Mouse (Mus musculus): ENCODE data around the gene Gadl1. TPM values are rescaled to one million over a fixed set of nuclear protein-coding genes. Genes with fewer than 3 reads are reported as not detected.
"Not testable (repeated sequence)": the region's sequence is repeated elsewhere in the genome, so short reads cannot be mapped to it uniquely, and the experiment has no call there.

Gadl1 gene
- polyA plus RNA-seq, 1 experiment from 2014 or later, result 0.31 TPM

- Histone ChIP-seq H3K9me3 (ENCODE audit: control insufficient read depth, low read length) (no peaks in the 10 kb centered on the region), H3K4me2 (replicated peaks; ENCODE audit: low read depth, low read length) (no peak overlapping the region), H3K4me3 (ENCODE audit: low read depth, low read length) (no peak overlapping the region), H3K9ac (ENCODE audit: low read depth, low read length) (no peak overlapping the region), H3K27me3 (ENCODE audit: control insufficient read depth, insufficient read depth, low read length) (no peaks in the 10 kb centered on the region), H3K36me3 (ENCODE audit: control insufficient read depth, insufficient read depth, low read length) (no peaks in the 10 kb centered on the region), H3K4me1 (replicated peaks; ENCODE audit: control insufficient read depth, insufficient read depth, low read length) (no peaks in the 10 kb centered on the region), H3K27ac (ENCODE audit: low read depth, low read length) (no peak overlapping the region)
- ATAC-seq (ENCODE audit: low FRiP score) (no peak), DNase-seq (ENCODE audit: low spot score) (no peak)
- 84% methylated on average over 1 of the region's 1 CpGs for WGBS
Measured at GRCm38 (mm10) chr9:116049985-116050384, 140.7 kb downstream of the Gadl1 start.

- Histone ChIP-seq H3K27me3 (ENCODE audit: control insufficient read depth, insufficient read depth, low read length) (no peaks in the 10 kb centered on the region), H3K4me2 (replicated peaks; ENCODE audit: low read depth, low read length) (no peak overlapping the region), H3K9ac (ENCODE audit: low read depth, low read length) (no peak overlapping the region), H3K9me3 (ENCODE audit: control insufficient read depth, low read length) (no peaks in the 10 kb centered on the region), H3K36me3 (ENCODE audit: control insufficient read depth, insufficient read depth, low read length) (no peaks in the 10 kb centered on the region), H3K4me1 (replicated peaks; ENCODE audit: control insufficient read depth, insufficient read depth, low read length) (no peaks in the 10 kb centered on the region), H3K27ac (ENCODE audit: low read depth, low read length) (no peak overlapping the region), H3K4me3 (ENCODE audit: low read depth, low read length) (no peak overlapping the region)
- ATAC-seq (ENCODE audit: low FRiP score) (no peak), DNase-seq (ENCODE audit: low spot score) (no peak)
- WGBS, result 85% methylated on average over 8 of the region's 8 CpGs
Measured at GRCm38 (mm10) chr9:116053976-116054375, 144.7 kb downstream of the Gadl1 start.

GRCm38 (mm10) chr9:116058475-116058874, 149.2 kb downstream of the Gadl1 start:
- no peak overlapping the region for H3K4me3 ChIP-seq (ENCODE audit: low read depth, low read length)
- H3K27ac ChIP-seq (ENCODE audit: low read depth, low read length), result no peak overlapping the region
- no peaks in the 10 kb centered on the region for H3K4me1 ChIP-seq (replicated peaks; ENCODE audit: control insufficient read depth, insufficient read depth, low read length)
- no peak overlapping the region for H3K9ac ChIP-seq (ENCODE audit: low read depth, low read length)
- no peaks in the 10 kb centered on the region for H3K9me3 ChIP-seq (ENCODE audit: control insufficient read depth, low read length)
- no peak for ATAC-seq (ENCODE audit: low FRiP score)
- DNase-seq (ENCODE audit: low spot score), result no peak
- 91% methylated on average over 4 of the region's 4 CpGs for WGBS
- H3K27me3 ChIP-seq (ENCODE audit: control insufficient read depth, insufficient read depth, low read length), result no peaks in the 10 kb centered on the region
- no peak overlapping the region for H3K4me2 ChIP-seq (replicated peaks; ENCODE audit: low read depth, low read length)
- H3K36me3 ChIP-seq (ENCODE audit: control insufficient read depth, insufficient read depth, low read length), result no peaks in the 10 kb centered on the region

DNA sequence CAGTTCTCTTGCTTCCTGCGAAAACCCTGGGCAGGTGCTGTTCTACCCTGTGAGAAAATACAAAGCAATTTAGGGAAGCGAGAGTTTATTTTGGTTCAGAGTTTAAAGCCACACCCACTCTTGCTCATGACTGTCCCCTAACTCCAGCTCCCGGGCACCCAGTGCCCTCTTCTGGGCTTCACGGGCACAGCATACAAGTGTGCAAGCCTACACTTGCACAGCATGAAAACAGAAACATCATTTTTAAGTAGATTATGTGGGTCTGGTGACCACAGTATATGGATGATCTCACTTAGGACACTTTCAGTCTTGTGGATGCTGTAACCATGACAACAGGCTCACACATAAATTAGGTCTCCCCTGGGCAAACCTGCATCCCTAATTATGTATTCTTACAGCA, 149.9 kb downstream of the Gadl1 start:
- H3K27me3 ChIP-seq (ENCODE audit: control insufficient read depth, insufficient read depth, low read length), result no peaks in the 10 kb centered on the region
- peak; percentile 45; the same call in 1 of the 2 replicates for ATAC-seq (ENCODE audit: low FRiP score)
- H3K9ac ChIP-seq (ENCODE audit: low read depth, low read length), result no peak overlapping the region
- DNase-seq (ENCODE audit: low spot score), result peak; percentile 30
- H3K4me1 ChIP-seq (replicated peaks; ENCODE audit: control insufficient read depth, insufficient read depth, low read length), result no peaks in the 10 kb centered on the region
- H3K9me3 ChIP-seq (ENCODE audit: control insufficient read depth, low read length), result no peaks in the 10 kb centered on the region
- no peak overlapping the region for H3K27ac ChIP-seq (ENCODE audit: low read depth, low read length)
- no peak overlapping the region for H3K4me2 ChIP-seq (replicated peaks; ENCODE audit: low read depth, low read length)
- WGBS, result 69% methylated on average over 4 of the region's 4 CpGs
- no peak overlapping the region for H3K4me3 ChIP-seq (ENCODE audit: low read depth, low read length)
- H3K36me3 ChIP-seq (ENCODE audit: control insufficient read depth, insufficient read depth, low read length), result no peaks in the 10 kb centered on the region

GRCm38 (mm10) chr9:116060691-116061090, 151.4 kb downstream of the Gadl1 start:
- ATAC-seq (ENCODE audit: low FRiP score) (no peak), DNase-seq (ENCODE audit: low spot score) (peak; percentile 42)
- Histone ChIP-seq H3K9ac (ENCODE audit: low read depth, low read length) (no peak overlapping the region), H3K27me3 (ENCODE audit: control insufficient read depth, insufficient read depth, low read length) (no peaks in the 10 kb centered on the region), H3K9me3 (ENCODE audit: control insufficient read depth, low read length) (no peaks in the 10 kb centered on the region), H3K4me3 (ENCODE audit: low read depth, low read length) (no peak overlapping the region), H3K36me3 (ENCODE audit: control insufficient read depth, insufficient read depth, low read length) (no peaks in the 10 kb centered on the region), H3K4me1 (replicated peaks; ENCODE audit: control insufficient read depth, insufficient read depth, low read length) (no peaks in the 10 kb centered on the region), H3K4me2 (replicated peaks; ENCODE audit: low read depth, low read length) (no peak overlapping the region), H3K27ac (ENCODE audit: low read depth, low read length) (no peak overlapping the region)
- WGBS, result 13% methylated on average over 4 of the region's 4 CpGs

GRCm38 (mm10) chr9:116064774-116065173, 155.5 kb downstream of the Gadl1 start:
- Histone ChIP-seq H3K9ac (ENCODE audit: low read depth, low read length) (no peak overlapping the region), H3K27me3 (ENCODE audit: control insufficient read depth, insufficient read depth, low read length) (no peaks in the 10 kb centered on the region), H3K4me1 (replicated peaks; ENCODE audit: control insufficient read depth, insufficient read depth, low read length) (no peaks in the 10 kb centered on the region), H3K27ac (ENCODE audit: low read depth, low read length) (no peak overlapping the region), H3K4me2 (replicated peaks; ENCODE audit: low read depth, low read length) (no peak overlapping the region), H3K4me3 (ENCODE audit: low read depth, low read length) (no peak overlapping the region), H3K36me3 (ENCODE audit: control insufficient read depth, insufficient read depth, low read length) (no peaks in the 10 kb centered on the region), H3K9me3 (ENCODE audit: control insufficient read depth, low read length) (no peaks in the 10 kb centered on the region)
- WGBS, result 92% methylated on average over 17 of the region's 17 CpGs
- DNase-seq (ENCODE audit: low spot score) (no peak), ATAC-seq (ENCODE audit: low FRiP score) (no peak)

DNA sequence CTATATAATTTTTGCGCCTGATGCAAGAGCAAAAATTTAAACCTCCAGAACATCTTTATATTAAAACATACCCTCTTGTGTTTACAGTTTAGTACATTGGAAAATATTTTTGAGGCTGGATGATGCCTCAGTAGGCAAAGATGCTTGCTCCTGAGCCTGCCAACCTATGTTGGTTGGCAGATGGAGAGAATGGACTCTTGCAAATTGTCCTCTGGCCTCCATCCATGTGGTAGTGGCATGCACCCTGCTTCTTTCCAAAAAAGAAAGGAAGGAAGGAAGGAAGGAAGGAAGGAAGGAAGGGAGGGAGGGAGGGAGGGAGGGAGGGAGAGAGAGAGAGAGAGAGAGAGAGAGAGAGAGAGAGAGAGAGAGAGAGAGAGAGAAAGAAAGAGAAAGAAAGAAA, 162.3 kb downstream of the Gadl1 start:
- ATAC-seq (ENCODE audit: low FRiP score); H3K4me3 ChIP-seq (ENCODE audit: low read depth, low read length); H3K9me3 ChIP-seq (ENCODE audit: control insufficient read depth, low read length); H3K9ac ChIP-seq (ENCODE audit: low read depth, low read length); H3K4me2 ChIP-seq (replicated peaks; ENCODE audit: low read depth, low read length); H3K36me3 ChIP-seq (ENCODE audit: control insufficient read depth, insufficient read depth, low read length); H3K27ac ChIP-seq (ENCODE audit: low read depth, low read length); H3K27me3 ChIP-seq (ENCODE audit: control insufficient read depth, insufficient read depth, low read length); H3K4me1 ChIP-seq (replicated peaks; ENCODE audit: control insufficient read depth, insufficient read depth, low read length); DNase-seq (ENCODE audit: low spot score): not testable (repeated sequence)
- WGBS, result 92% methylated on average over 1 of the region's 1 CpGs

DNA sequence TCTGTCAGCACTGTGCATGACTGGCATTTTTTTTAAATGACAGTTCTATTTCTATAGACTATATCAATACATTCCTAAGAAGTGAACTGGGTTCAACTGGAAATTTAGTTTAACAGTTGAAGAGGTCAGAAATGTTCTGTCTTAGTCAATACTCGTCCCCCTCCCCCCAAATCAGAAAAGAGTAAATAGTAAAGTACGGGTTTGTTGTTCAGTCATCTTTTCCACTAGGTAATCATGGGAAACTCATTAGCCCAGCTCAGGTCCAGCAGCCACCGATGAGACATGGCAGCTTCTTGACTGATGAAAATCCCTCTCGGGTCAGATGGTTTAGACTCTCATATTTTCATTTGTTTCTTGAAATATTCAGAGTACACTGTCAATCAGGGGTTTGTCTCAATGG, 166.9 kb downstream of the Gadl1 start:
- Histone ChIP-seq H3K27me3 (ENCODE audit: control insufficient read depth, insufficient read depth, low read length) (no peaks in the 10 kb centered on the region), H3K9ac (ENCODE audit: low read depth, low read length) (no peak overlapping the region), H3K27ac (ENCODE audit: low read depth, low read length) (no peak overlapping the region), H3K4me2 (replicated peaks; ENCODE audit: low read depth, low read length) (no peak overlapping the region), H3K4me1 (replicated peaks; ENCODE audit: control insufficient read depth, insufficient read depth, low read length) (no peaks in the 10 kb centered on the region), H3K4me3 (ENCODE audit: low read depth, low read length) (no peak overlapping the region), H3K9me3 (ENCODE audit: control insufficient read depth, low read length) (no peaks in the 10 kb centered on the region), H3K36me3 (ENCODE audit: control insufficient read depth, insufficient read depth, low read length) (no peaks in the 10 kb centered on the region)
- DNase-seq (ENCODE audit: low spot score) (no peak), ATAC-seq (ENCODE audit: low FRiP score) (no peak)
- WGBS, result 77% methylated on average over 4 of the region's 4 CpGs

DNA sequence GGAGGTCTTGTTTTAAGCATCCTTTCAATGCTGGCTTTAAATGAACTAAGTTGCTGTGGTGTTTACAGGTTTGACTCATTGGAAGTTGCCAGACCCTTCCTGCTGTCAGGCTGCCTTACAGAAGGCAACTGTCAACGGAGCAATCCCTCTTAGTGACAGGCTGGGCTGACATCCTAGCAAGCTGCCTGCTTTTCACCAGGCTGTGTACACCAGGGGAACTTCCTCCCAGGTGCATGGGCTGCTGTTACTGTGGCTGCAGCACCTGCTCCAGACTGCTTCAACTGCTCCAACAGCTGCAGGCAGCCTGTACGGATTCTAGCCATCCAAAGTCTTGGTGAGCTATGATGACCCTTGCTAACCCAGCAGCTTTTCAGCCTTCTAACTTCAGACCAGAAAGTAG, 167.7 kb downstream of the Gadl1 start:
- Histone ChIP-seq H3K9ac (ENCODE audit: low read depth, low read length) (no peak overlapping the region), H3K36me3 (ENCODE audit: control insufficient read depth, insufficient read depth, low read length) (no peaks in the 10 kb centered on the region), H3K4me2 (replicated peaks; ENCODE audit: low read depth, low read length) (no peak overlapping the region), H3K4me1 (replicated peaks; ENCODE audit: control insufficient read depth, insufficient read depth, low read length) (no peaks in the 10 kb centered on the region), H3K27ac (ENCODE audit: low read depth, low read length) (no peak overlapping the region), H3K9me3 (ENCODE audit: control insufficient read depth, low read length) (no peaks in the 10 kb centered on the region), H3K4me3 (ENCODE audit: low read depth, low read length) (no peak overlapping the region), H3K27me3 (ENCODE audit: control insufficient read depth, insufficient read depth, low read length) (no peaks in the 10 kb centered on the region)
- DNase-seq (ENCODE audit: low spot score), result no peak
- 79% methylated on average over 2 of the region's 2 CpGs for WGBS
- ATAC-seq (ENCODE audit: low FRiP score), result no peak
